Mouse (Mus musculus) forebrain, embryonic 10.5 days (tissue): ENCODE measurements at regions not wholly inside any gene's neighbourhood (a gene's known extent, or its start where the extent isn't known, plus 50 kb on each side); places are given as distances from the start of the nearest gene placed in this dataset.

ENCODE experiments used
- DNase-seq: peaks from one replicate; pipeline ENCODE4 v3.0.0-alpha.2; 2017; ENCODE audit warnings: low spot score; ENCODE audit errors: extremely low spot score
- H3K27ac ChIP-seq: fragments of 300-500 bp; sonication (generic); 2 replicates; pipeline ENCODE4 v1.5.1; 2016; ENCODE audit warnings: mild to moderate bottlenecking
- H3K27me3 ChIP-seq: fragments of 300-500 bp; sonication (generic); 2 replicates; pipeline ENCODE4 v1.6.1; 2016; ENCODE audit warnings: mild to moderate bottlenecking; ENCODE audit not compliant: poor library complexity, severe bottlenecking
- H3K36me3 ChIP-seq: fragments of 300-500 bp; sonication (generic); replicated peaks from 2 replicates; pipeline ENCODE4 v1.6.1; 2016; ENCODE audit warnings: mild to moderate bottlenecking, moderate library complexity
- H3K4me1 ChIP-seq: fragments of 300-500 bp; sonication (generic); 2 replicates; pipeline ENCODE4 v1.6.1; 2016
- H3K4me3 ChIP-seq: fragments of 300-500 bp; sonication (generic); 2 replicates; pipeline ENCODE4 v1.5.1; 2016; ENCODE audit warnings: mild to moderate bottlenecking, moderate library complexity
- H3K9me3 ChIP-seq: fragments of 300-500 bp; sonication (generic); 2 replicates; pipeline ENCODE4 v1.6.1; 2016; ENCODE audit warnings: mild to moderate bottlenecking, moderate library complexity
- WGBS: fragments of 180-500 bp; shearing (Covaris S2); methylation state at CpG from one replicate; pipeline ENCODE4 v1.1.7; 2016; 5-methylcytosine and 5-hydroxymethylcytosine counted together

DNA sequence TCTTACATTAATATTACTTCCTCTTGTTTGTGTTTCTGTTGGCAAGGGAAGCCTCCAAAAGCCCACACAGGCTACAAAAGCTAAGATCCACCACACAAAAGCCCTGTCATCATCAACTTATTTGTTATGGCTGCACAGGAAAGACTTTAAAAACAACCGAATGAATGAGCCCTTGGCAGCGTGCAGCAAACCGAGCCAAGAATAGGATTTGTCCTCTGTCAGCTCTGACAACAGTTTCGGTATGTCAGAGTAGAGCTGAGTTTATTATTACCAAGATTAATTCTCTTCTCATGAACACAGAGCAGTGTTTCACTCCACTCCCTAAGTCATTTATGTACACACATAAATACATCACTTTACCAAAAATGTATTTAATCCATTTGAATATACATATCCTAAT is 236.1 kb upstream of the G2e3 start:
- WGBS, result 68% methylated on average over 4 of the region's 4 CpGs
- DNase-seq, result no peak
- H3K36me3 ChIP-seq, result no peaks in the 10 kb centered on the region
- H3K27me3 ChIP-seq, result no peaks in the 10 kb centered on the region
- H3K4me3 ChIP-seq, result no peak overlapping the region
- H3K27ac ChIP-seq, result no peak overlapping the region
- H3K4me1 ChIP-seq, result peaks cover 3% of the 10 kb centered on the region; the same call in 1 of the 2 replicates
- no peaks in the 10 kb centered on the region for H3K9me3 ChIP-seq

DNA sequence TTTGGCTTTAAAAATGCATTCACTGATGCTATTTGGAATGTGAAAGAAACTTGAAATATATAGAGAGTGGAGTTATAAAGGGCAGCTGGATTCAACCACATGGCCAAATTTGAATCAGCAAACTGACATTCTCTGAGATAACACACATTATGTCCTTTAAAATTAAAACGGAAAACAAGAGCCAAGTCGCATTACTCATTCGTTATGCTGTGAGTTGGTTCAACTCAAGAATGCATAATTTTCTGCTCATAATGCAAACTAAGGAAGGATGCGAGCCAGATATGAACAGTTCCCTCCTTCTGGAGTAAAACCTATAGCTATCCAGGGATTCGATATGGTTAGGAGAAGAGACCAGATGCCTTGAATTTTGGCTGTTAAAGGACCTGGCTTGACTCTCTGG is 239.8 kb upstream of the G2e3 start:
- Histone ChIP-seq H3K27me3 (no peaks in the 10 kb centered on the region), H3K4me3 (no peak overlapping the region), H3K27ac (no peak overlapping the region), H3K4me1 (peaks cover 3% of the 10 kb centered on the region; the same call in 1 of the 2 replicates), H3K36me3 (no peaks in the 10 kb centered on the region), H3K9me3 (no peaks in the 10 kb centered on the region)
- WGBS, result 94% methylated on average over 5 of the region's 5 CpGs
- no peak for DNase-seq

DNA sequence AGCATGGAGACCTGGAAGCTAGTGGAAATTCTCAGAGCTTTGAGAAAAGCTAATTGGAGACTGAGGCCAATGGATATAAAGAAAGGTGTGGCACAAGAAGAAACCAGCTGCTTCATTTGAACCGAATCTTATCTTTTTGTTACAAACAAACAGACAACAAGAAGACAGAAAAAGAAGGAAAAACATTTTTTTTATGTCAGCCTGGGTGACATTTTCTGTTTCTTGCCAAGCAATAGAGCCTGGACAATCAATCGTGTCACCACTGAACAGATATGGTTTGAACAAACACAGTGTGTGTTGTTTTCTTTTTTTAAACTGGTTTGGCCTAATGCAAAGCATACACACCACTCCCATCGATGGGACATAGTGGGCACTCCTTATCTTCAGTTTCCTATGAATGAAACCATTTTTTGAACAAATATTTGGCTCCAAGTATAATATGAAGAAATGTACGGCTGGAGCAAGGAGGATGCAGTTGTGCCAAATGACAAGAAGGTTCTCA is 244.3 kb upstream of the G2e3 start:
- Histone ChIP-seq H3K27me3 (no peaks in the 10 kb centered on the region), H3K4me3 (no peak overlapping the region), H3K4me1 (no peaks in the 10 kb centered on the region), H3K9me3 (no peaks in the 10 kb centered on the region), H3K36me3 (no peaks in the 10 kb centered on the region), H3K27ac (no peak overlapping the region)
- DNase-seq, result no peak
- WGBS, result 91% methylated on average over 4 of the region's 4 CpGs

DNA sequence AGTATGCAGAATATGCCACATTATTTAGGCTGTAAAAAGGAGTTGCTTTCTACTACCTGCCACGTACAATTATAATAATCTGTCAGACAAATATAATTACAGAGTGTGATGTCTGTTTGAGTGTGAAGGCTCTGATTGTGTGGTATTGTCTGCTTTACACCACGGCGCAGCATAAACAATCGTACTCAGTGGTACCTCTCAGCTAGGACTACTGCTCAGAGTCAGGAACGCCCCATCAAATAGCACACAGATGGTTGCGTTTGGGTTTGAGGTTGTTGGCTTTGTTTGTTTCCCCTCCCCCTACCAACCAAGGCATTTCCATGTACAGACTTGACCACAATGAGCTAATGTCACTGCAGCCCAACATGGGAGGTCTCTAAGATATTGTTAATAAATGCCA is 246.2 kb upstream of the G2e3 start:
- 85% methylated on average over 6 of the region's 6 CpGs for WGBS
- Histone ChIP-seq H3K27me3 (no peaks in the 10 kb centered on the region), H3K9me3 (no peaks in the 10 kb centered on the region), H3K27ac (no peak overlapping the region), H3K4me1 (no peaks in the 10 kb centered on the region), H3K36me3 (no peaks in the 10 kb centered on the region), H3K4me3 (no peak overlapping the region)
- no peak for DNase-seq

DNA sequence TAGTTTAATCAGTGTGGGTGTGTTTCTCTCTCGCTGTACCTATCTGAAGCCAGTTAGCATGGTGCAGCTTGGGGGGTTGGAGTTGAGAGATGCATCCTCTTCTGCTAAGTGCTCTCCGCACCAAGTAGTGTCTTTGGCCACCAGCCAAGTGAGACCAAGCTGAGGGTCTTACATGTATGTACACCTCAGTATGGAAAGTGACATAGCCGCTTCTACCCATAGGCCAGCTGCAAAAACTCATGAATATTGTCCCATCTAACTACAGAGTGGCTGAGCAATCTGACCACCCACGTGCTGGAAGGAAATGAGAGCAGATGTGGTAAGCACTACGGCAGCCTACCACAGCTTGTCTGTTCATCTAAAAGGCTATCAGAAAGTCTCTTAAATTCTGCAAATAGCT is 247.0 kb upstream of the G2e3 start:
- DNase-seq, result no peak
- WGBS, result 92% methylated on average over 5 of the region's 5 CpGs
- H3K27me3 ChIP-seq, result no peaks in the 10 kb centered on the region
- no peaks in the 10 kb centered on the region for H3K36me3 ChIP-seq
- no peak overlapping the region for H3K27ac ChIP-seq
- no peaks in the 10 kb centered on the region for H3K9me3 ChIP-seq
- H3K4me3 ChIP-seq, result no peak overlapping the region
- no peaks in the 10 kb centered on the region for H3K4me1 ChIP-seq

DNA sequence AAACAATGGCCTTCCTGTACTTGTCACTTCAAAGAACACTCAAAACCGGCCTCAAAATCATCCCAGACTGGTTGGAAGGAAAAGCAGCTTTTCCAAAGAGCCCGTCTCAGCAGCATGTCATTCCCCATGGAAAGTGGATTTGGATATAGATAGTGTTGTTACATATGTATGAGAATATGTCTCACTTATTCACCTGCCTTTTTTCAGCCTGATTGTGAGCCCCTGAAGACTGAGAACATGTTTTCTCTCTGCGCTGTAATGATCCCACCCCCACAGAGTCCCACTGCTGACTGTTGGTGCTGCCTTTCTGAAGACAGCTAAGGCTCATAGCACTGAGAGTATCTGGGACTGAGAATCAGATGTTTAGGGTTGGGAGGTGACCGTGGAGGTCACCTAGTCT is 251.9 kb upstream of the G2e3 start:
- no peaks in the 10 kb centered on the region for H3K9me3 ChIP-seq
- H3K4me1 ChIP-seq, result no peaks in the 10 kb centered on the region
- no peak for DNase-seq
- H3K4me3 ChIP-seq, result no peak overlapping the region
- H3K36me3 ChIP-seq, result no peaks in the 10 kb centered on the region
- no peaks in the 10 kb centered on the region for H3K27me3 ChIP-seq
- 83% methylated on average over 4 of the region's 4 CpGs for WGBS
- no peak overlapping the region for H3K27ac ChIP-seq

DNA sequence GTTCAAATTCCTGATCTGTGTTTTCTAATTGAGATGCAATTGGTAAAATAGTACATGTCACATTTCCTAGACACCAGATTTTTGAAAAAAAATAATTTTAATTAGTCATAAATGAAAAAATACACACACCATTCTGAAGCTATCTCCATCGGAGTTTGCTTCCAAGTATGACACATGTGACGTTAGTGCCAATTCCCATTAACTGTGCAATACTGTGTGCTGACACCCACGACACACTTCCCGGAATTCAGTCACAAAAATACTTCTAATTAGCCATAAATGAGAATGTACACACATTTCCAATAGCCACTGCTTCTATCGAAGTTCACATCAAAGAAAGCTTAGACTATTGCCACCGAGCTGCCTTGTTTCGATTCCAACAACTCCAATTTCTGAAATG is 258.5 kb upstream of the G2e3 start:
- no peak overlapping the region for H3K27ac ChIP-seq
- no peaks in the 10 kb centered on the region for H3K9me3 ChIP-seq
- H3K4me1 ChIP-seq, result no peaks in the 10 kb centered on the region
- no peaks in the 10 kb centered on the region for H3K27me3 ChIP-seq
- no peaks in the 10 kb centered on the region for H3K36me3 ChIP-seq
- no peak overlapping the region for H3K4me3 ChIP-seq
- no peak for DNase-seq
- WGBS, result 90% methylated on average over 7 of the region's 7 CpGs

DNA sequence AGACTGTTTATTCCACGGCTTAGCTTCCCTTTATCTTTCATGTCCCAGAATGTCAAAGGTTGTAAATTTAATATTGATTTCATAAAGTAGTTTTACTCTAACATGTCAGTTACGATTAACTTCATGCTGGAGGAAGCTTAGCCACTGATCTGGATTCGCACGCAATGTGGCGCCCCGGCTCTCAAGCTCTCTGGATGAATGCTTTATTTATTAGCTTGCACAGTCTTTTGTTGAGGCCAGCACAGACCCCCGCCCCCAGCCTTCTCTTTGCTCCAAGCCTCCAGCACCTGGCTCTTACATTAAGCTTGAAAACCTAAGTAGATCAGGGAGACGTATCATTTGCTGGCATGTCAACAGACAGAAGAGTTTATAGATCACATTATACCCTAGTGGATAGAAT is 266.1 kb upstream of the G2e3 start:
- no peak overlapping the region for H3K4me3 ChIP-seq
- H3K36me3 ChIP-seq, result no peaks in the 10 kb centered on the region
- H3K27ac ChIP-seq, result no peak overlapping the region
- no peaks in the 10 kb centered on the region for H3K27me3 ChIP-seq
- H3K4me1 ChIP-seq, result peaks cover 10% of the 10 kb centered on the region
- H3K9me3 ChIP-seq, result no peaks in the 10 kb centered on the region
- WGBS, result 61% methylated on average over 8 of the region's 8 CpGs
- DNase-seq, result peak; percentile 15

DNA sequence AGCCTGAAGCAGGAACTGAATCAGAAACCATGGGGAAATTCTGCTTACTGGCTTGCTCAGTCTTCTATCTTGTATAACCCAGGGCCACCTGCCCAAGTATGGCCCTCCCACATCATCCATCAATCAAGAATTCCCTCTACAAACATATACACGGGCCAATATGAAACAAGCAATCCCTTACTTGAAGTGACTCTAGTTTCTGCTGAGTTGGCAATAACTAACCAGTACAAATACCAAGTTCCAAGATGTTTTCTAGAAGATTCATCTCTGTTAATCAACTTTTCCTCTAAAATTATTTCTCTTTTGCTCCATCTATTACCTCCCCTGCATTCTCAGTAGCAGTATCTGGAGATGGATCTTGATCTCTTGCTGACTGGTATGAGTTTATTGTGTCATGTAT is 274.4 kb upstream of the G2e3 start:
- DNase-seq, result no peak
- no peak overlapping the region for H3K4me3 ChIP-seq
- H3K27me3 ChIP-seq, result no peaks in the 10 kb centered on the region
- H3K4me1 ChIP-seq, result no peaks in the 10 kb centered on the region
- H3K27ac ChIP-seq, result no peak overlapping the region
- WGBS, result 91% methylated on average over 1 of the region's 1 CpGs
- no peaks in the 10 kb centered on the region for H3K9me3 ChIP-seq
- H3K36me3 ChIP-seq, result no peaks in the 10 kb centered on the region

DNA sequence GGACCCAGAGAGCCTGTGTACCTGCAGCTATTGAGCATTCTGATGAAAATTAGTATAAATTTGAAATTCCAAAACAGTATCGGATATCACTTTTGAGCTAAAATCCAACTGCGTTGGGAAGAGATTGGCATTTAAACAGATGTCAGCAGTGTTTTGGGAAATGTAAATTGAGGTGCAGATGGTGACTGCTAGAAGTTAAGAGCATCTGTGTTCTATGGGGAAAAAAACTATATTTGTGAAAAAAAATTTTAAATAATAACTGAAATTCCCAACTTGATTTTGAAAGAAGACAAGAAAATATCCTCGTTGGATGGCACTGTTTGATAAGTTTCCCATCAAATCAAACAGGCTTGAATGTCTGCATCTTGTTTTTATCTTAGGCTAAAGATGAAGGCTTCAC is 286.9 kb upstream of the G2e3 start:
- Histone ChIP-seq H3K27me3 (no peaks in the 10 kb centered on the region), H3K4me3 (no peak overlapping the region), H3K9me3 (no peaks in the 10 kb centered on the region), H3K27ac (no peak overlapping the region), H3K4me1 (peaks cover 11% of the 10 kb centered on the region), H3K36me3 (no peaks in the 10 kb centered on the region)
- WGBS, result 89% methylated on average over 3 of the region's 3 CpGs
- no peak for DNase-seq

DNA sequence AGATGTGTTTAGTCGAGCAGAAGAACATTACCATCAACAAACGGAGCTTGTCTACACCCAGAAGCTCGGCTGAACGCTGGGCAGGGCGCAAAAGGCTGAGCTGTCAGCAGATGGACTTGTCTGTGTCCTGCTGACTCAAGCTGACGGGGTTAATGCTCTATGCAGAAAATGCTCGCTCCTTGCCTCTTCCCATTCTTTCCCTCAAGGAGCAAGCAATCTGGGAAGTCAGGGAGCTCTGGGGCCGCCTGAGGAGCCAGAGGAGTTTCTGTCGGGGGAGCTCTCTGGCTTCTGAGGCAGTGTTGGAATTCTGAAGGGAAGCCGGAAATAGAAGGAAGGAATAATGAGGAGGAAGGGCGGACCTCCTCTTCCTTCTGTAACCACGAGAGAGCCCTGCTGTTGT is 289.3 kb upstream of the G2e3 start:
- Histone ChIP-seq H3K27me3 (no peaks in the 10 kb centered on the region), H3K36me3 (no peaks in the 10 kb centered on the region), H3K4me1 (peaks cover 11% of the 10 kb centered on the region), H3K4me3 (no peak overlapping the region; the same call in 1 of the 2 replicates), H3K9me3 (no peaks in the 10 kb centered on the region), H3K27ac (peak overlapping the region; percentile 60)
- 37% methylated on average over 12 of the region's 12 CpGs for WGBS
- no peak for DNase-seq

DNA sequence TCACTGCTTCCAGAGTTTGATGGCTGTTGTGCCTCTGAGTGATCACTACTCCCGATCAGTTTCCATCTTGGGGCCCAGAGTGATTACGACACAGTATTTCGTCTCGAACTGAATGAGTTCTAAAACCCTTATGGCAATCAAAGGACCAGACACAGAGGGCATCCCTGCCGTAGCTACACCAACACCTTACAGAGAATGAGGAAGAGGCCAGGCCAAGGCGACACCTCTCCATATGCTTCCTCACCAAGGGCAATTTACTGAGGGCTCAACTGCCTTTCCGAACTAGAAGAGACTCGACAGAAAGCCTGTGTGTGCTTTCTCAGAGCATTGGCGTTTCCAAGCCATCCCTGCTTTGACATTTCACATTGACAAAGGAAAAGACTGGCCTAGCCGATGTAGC is 289.8 kb upstream of the G2e3 start:
- 83% methylated on average over 10 of the region's 10 CpGs for WGBS
- DNase-seq, result no peak
- H3K4me3 ChIP-seq, result no peak overlapping the region

DNA sequence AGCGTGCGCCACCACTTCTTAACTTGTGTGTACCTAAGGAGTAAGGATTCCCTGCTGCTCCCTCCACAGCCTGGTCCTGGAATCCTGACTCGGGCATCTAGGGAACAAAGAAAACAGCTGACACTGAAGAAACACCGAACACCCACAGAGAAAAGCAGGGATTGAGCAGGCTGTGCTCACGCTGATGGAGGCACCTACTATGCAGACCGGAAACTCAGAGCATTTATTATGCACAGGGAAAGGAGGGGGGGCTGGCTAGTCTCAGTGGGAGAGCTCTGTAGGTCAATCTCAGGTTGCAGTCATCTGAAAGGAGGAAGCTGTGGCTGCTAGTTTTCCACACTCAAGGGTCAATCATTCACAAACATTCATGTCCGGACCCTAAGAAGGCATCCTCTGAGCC is 300.7 kb upstream of the G2e3 start:
- no peak overlapping the region for H3K27ac ChIP-seq
- H3K9me3 ChIP-seq, result no peaks in the 10 kb centered on the region
- H3K4me1 ChIP-seq, result peaks cover 6% of the 10 kb centered on the region; the same call in 1 of the 2 replicates
- H3K36me3 ChIP-seq, result no peaks in the 10 kb centered on the region
- no peak for DNase-seq
- 69% methylated on average over 7 of the region's 7 CpGs for WGBS
- H3K4me3 ChIP-seq, result no peak overlapping the region
- no peaks in the 10 kb centered on the region for H3K27me3 ChIP-seq

More for the DNA sequence above, 289.8 kb upstream of the G2e3 start:
- H3K9me3 ChIP-seq, result no peaks in the 10 kb centered on the region
- H3K27ac ChIP-seq, result no peak overlapping the region
- no peaks in the 10 kb centered on the region for H3K27me3 ChIP-seq
- H3K4me1 ChIP-seq, result peaks cover 11% of the 10 kb centered on the region
- H3K36me3 ChIP-seq, result no peaks in the 10 kb centered on the region

DNA sequence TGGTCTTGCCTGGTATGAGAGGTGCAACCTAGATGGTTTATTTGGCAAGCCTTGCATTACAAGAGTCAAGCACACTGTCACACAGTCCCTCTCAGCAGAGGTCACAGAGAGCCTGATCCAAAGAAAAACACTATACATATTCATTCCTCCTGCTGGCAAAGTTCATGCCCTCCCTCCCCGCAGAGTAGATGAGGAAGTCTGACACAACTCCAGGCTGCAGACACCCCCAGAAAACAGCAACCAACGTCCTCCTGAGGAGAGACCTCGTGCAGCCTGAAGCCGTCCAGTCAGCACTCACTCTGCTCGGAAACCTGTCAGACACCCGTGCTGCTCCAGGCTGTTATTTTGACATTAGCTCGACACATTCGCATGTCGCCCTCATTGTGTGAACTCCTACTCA is 302.4 kb upstream of the G2e3 start:
- no peak for DNase-seq
- Histone ChIP-seq H3K36me3 (no peaks in the 10 kb centered on the region), H3K4me3 (no peak overlapping the region), H3K27me3 (no peaks in the 10 kb centered on the region), H3K4me1 (peaks cover 6% of the 10 kb centered on the region; the same call in 1 of the 2 replicates), H3K9me3 (no peaks in the 10 kb centered on the region), H3K27ac (no peak overlapping the region)
- WGBS, result 58% methylated on average over 9 of the region's 9 CpGs
